Mouse (Mus musculus) B cell, adult (primary cell): ENCODE results near the gene Gm7358. TPM values are rescaled to one million over a fixed set of nuclear protein-coding genes. Genes with fewer than 3 reads are reported as not detected.

Source experiments
- total RNA-seq: library from RNA; stranded (reverse); gene quantifications from 4 replicates; pipeline ENCODE4 v1.2.4, GENCODE M21; 2023; ENCODE audit not compliant: inconsistent age

Gene Gm7358
- not detected in 4 replicates for total RNA-seq

DNA sequence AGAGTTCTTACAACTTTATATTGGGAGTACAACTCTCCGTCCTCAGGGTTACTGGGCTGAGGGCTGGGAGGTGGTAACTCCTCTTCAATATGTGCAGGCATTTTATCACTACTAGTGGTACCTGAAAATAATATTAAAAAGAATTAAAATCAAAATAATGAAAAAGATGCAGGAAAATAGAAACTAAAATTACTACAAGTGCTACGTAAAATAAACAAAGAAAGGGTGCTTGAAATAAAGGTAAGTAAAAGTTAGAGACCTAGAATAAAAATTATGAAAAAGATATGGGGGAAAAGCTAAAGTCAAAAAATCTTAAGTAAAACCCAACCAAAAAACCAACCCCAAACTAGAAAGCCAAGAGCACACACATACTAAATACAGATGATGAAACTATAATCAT lies at the start of gene Gm7358:
Gene Gm7358 (minus strand): TSS at position 101 of the 400 bp plus-strand sequence.

Other genes with a start within 250 kb of the Gm7358 start
- not detected in 4 replicates for gene Gm7168, start 111.2 kb downstream of the Gm7358 start, total RNA-seq
- not detected in 4 replicates for gene Gm7356, start 55.8 kb downstream of the Gm7358 start, total RNA-seq
- gene Dact2, start 144.8 kb upstream of the Gm7358 start, total RNA-seq, result not detected in 4 replicates
- gene Smoc2, start 220.0 kb upstream of the Gm7358 start, total RNA-seq, result 0.18 TPM in 1 of 4 replicates, not detected in the others